Mouse (Mus musculus): ENCODE measurements at regions not wholly inside any gene's neighbourhood (a gene's known extent, or its start where the extent isn't known, plus 50 kb on each side); places are given as distances from the start of the nearest gene placed in this dataset.

DNA sequence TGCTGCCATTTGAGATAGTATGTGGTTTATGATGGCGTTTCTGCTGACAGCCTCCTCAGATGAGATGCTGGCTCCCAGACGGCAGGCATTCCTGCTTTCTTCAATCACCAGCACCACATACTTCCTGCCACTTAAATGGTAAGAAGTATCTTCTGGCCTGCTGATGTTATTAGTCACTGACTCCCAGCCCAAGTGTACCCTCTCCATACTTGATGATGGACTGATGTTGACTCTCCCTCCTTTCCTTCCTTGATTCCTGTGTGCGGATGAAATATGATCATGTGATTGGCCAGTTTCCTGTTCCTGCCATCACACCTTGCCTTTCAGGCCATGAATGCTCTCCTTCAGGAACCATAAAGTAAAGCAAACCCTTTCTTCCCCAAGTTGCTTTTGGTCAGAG, 50.8 kb upstream of the Rpl10-ps3 start:
- DNase-seq = no peak

GRCm38 (mm10) chr9:50396051-50396450, 51.3 kb upstream of the Rpl10-ps3 start:
- DNase-seq = peak; percentile 26 to 59

- peak in 1 of 2 experiments; percentile 29 for DNase-seq
These were observed 63.6 kb upstream of the Rpl10-ps3 start for GRCm38 (mm10) chr9:50408396-50408795.

GRCm38 (mm10) chr9:50408845-50409244, 64.1 kb upstream of the Rpl10-ps3 start:
- DNase-seq = no peak

GRCm38 (mm10) chr9:50412986-50413385, 68.2 kb upstream of the Rpl10-ps3 start:
- DNase-seq = no peak

DNA sequence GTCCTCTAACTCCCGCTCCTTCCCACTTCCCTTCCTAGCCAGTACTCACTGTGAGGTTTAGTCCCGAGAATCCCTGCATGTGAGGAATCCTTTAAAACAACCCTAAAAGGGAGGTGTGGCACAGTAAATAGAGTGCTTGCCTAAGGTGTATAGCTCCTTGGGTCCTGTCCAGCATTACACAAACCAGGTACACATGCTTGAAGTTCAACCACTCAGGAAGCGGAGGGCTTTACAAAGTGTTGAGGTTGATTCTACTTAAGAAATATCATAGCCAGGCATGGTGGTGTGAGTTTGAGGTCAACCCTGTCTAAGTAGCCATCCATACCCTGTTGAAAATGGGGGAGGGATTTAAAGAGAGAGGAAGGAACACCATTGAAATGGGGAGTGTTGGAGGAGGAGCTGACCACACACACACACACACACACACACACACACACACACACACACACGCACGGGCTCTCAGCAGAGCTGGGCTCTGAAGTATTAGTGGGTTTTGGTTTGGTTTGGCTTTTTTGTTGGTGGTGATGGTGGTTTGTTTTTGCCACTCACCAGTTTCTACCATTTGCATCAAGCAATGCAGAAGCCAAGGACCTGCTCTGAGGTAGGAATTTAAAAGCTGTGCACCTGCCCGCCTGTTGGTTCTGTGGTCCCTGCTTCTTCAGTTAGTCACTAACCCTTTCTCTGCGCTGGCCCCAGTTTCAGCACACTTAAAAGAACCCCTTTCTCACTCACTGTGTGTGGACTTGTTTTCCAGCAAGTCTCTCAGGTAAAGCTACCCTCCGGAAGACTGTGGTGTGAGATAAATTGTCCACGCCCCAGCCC, 69.0 kb upstream of the Rpl10-ps3 start:
- peak; percentile 14 to 55 for DNase-seq

DNA sequence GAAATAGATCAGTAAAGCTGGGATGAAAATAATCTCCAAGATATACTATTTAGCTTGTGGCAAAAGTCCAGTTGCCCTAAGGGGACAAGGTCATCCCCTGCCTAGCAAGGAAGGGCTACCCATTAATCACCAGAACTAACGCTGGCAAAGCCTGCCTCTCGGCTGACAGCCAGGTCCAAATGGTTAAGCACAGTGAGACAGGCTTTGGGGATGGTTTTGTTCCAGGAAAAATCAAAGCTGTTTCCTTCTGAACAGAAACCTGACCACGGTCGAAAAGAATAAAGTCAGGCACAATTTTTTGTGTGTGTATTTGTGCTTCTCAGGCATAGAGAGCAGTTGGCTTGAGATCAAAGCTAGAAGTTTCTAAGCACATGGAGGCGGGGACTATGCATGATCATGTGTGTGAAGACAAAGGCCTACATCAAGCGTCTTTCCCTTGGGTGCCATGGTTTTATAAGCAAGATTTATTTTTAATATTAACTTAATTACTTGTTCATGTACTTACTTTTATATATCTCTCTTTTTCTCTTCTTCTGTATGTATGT, 70.1 kb upstream of the Rpl10-ps3 start:
- no peak for DNase-seq

- DNase-seq = no peak
These were observed 71.9 kb upstream of the Rpl10-ps3 start for GRCm38 (mm10) chr9:50416677-50417076.

- no peak for DNase-seq
These were observed 73.3 kb upstream of the Plet1 start for GRCm38 (mm10) chr9:50421061-50421460.

- DNase-seq = no peak
These were observed 72.6 kb upstream of the Plet1 start for GRCm38 (mm10) chr9:50421572-50422285.

DNA sequence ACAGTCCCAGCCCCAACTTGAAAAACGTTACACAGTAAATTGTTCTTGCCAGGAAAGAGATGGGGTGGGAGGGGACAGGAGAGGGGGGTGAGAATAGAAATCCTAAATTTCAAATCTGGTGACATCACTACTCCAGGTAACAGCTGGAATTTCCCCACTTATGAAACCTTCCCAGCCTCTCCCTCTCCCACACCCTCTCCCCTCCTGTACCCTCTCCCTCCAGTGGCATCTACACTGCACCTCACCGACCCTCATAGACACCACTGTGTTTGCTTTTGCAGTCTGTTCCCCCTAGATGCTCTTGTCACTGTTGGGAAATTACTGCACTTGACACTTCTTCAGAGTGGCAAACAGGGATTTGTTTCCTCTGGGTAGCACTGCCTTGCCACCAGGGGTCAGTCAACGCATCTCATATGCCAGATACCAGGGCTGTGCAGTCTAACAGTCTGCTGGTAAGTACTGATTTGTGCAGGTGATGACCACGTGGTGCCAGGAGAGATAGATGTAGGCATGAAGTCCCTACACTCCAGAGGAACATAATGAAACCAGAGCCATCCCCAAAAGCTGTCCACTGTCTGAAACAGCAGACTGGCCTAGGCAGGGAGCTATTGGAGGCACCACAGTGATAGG, 68.3 kb upstream of the Plet1 start:
- DNase-seq = no peak

DNA sequence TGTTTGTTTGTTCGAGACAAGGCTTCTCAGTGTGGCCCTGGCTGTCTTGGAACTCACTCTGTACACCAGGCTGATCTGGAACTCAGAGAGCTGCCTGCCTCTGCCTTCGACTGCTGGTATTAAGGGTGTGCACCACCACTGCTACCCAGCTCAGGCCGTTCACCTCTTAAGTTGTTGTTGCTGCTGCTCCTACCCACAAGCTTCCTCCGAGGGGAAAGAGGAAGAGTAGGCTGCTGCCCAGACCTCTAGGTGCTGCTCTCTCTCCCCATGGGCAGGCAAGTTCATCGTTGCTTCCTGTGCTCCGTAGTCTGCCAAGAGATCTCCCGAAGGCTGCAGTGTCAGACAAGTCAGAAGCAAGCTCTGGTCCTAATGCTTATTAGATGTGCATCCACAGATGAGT, 64.2 kb upstream of the Plet1 start:
- no peak for DNase-seq

DNA sequence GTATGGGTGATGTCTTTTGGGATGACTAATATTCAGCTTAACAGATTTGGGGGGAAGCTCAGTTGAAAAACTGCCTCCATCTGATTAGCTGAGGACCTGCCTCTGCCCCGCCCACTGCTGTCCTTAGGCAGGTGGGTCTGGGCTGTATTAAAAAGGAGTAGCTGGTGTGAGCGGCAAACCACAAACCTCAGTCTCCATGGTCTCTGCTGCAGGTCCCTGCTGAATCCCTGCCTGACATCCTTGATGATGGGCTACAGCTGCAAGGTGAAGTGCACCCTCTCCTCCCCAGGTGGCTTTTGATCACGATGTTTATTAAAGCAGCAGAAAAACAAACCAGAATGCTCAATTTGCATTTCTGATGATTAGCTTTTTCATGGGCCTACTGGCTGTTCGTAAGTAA, 60.8 kb upstream of the Plet1 start:
- DNase-seq = no peak

- no peak for DNase-seq
These were observed 60.3 kb upstream of the Plet1 start for GRCm38 (mm10) chr9:50433978-50434377.

DNA sequence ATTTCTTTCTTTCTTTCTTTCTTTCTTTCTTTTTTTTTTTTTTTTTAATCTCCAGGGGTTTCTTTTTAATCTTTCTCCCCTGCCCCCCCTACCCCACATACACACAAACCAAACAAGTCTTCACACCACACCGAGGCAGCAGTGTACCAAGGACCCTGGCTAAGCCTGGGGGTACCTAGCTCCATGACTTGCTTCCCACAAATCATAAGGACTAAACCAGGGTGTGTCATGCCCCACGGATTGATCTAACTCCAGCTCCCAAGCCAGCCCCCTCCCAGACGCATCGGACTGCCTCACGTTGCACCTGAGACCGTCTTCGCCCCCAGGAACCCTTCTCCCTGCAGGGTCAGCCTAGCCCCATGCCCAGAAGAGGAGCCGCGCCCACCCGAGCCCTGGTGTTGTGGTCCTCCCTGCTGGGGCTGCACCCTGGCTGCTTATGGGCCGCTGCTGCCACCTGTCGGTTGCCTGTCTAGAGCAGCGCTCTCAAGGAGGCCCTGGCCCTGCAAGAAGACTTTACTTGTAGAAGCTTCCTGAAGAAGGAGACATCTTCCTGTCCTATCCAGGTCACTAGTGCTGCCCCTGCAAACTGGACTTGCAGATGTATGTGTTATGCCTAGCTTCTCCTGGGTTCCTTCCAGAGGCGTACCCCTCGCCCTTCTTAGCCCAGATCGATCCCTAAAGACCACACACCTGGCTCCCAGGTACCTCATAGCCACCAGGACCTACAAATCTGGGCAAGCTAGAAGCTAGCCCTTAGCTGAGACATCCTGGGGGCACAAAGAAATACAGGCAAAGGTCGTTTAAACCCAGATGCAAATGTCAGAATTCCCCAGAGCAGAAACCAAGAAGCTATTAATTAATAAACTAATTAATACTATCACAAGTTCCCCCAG, 56.2 kb upstream of the Plet1 start:
- peak; percentile 47 to 59 for DNase-seq

GRCm38 (mm10) chr9:50438738-50439137, 55.6 kb upstream of the Plet1 start:
- no peak for DNase-seq

DNA sequence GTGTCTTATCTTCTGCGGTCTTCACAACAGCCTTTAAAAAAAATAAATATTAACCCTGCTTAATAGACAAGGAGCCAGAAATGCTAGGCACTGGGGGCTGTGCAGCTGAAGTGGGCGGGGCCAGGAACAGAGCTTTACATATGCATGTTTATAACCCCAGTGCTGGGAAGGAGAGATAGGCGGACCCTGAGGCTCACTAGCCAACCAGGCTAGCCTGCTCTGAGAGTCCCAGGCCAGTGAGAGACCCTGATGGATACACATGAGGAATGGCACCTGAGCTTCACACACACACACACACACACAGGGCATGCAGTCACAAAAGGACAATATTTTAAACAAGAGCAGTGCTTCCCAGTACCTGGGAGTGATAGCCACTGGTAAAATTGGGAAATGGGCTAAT, 54.1 kb upstream of the Plet1 start:
- no peak for DNase-seq

- DNase-seq = no peak
These were observed 53.6 kb upstream of the Plet1 start for GRCm38 (mm10) chr9:50440689-50441088.

- DNase-seq = peak; percentile 52 to 62
These were observed 50.4 kb upstream of the Plet1 start for GRCm38 (mm10) chr9:50443708-50444463.

All from lung, adult 18-20 months (tissue).